Mouse (Mus musculus) thymus, adult 2 months (tissue): ENCODE results near the gene Rims1.

Source experiments
- CTCF ChIP-seq: fragments of 200-500 bp; IDR thresholded peaks from 2 replicates; pipeline ENCODE4 v1.5.1; 2012; ENCODE audit warnings: mild to moderate bottlenecking, control low read depth, low read length, moderate library complexity, borderline replicate concordance; ENCODE audit not compliant: control insufficient read depth, poor library complexity, insufficient read depth; ENCODE audit errors: extremely low read depth
- POLR2A ChIP-seq: fragments of 200-500 bp; IDR thresholded peaks from 2 replicates; pipeline ENCODE4 v1.6.1; 2012; ENCODE audit warnings: mild to moderate bottlenecking, low read length, control low read depth, moderate library complexity; ENCODE audit not compliant: control insufficient read depth, poor library complexity, insufficient read depth; ENCODE audit errors: extremely low read depth

GRCm38 (mm10) chr1:22512421-22512820 is 293.4 kb downstream of the Rims1 start:
- TF ChIP-seq CTCF (no peak), POLR2A (no peak)
